Mouse (Mus musculus) spleen, adult 2 months (tissue): ENCODE data around the gene Tgfbrap1.

Experiments
- CTCF ChIP-seq: fragments of 200-500 bp; IDR thresholded peaks from 2 replicates; pipeline ENCODE4 v1.5.1; 2011; ENCODE audit warnings: mild to moderate bottlenecking, inconsistent platforms; ENCODE audit not compliant: insufficient read depth, insufficient read length, insufficient replicate concordance; ENCODE audit errors: extremely low read depth
- POLR2A ChIP-seq: fragments of 200-500 bp; IDR thresholded peaks from 2 replicates; pipeline ENCODE4 v1.6.1; 2011; ENCODE audit warnings: low read depth, low read length, inconsistent platforms

GRCm38 (mm10) chr1:43110556-43110955 is 12.1 kb upstream of the Tgfbrap1 start:
- TF ChIP-seq POLR2A (no peak), CTCF (peak; percentile 79; the same call in 1 of the 2 replicates)
